Mouse (Mus musculus) bone marrow, adult 2 months (tissue): ENCODE data around the gene Il17ra.

Source experiments
- CTCF ChIP-seq: fragments of 200-500 bp; IDR thresholded peaks from 2 replicates; pipeline ENCODE4 v1.5.1; 2011; ENCODE audit warnings: low read length, control low read depth; ENCODE audit not compliant: control insufficient read depth, insufficient read depth
- POLR2A ChIP-seq: fragments of 200-500 bp; IDR thresholded peaks from 2 replicates; pipeline ENCODE4 v1.6.1; 2011; ENCODE audit warnings: low read depth, mild to moderate bottlenecking, control low read depth, low read length, borderline replicate concordance; ENCODE audit not compliant: control insufficient read depth

DNA sequence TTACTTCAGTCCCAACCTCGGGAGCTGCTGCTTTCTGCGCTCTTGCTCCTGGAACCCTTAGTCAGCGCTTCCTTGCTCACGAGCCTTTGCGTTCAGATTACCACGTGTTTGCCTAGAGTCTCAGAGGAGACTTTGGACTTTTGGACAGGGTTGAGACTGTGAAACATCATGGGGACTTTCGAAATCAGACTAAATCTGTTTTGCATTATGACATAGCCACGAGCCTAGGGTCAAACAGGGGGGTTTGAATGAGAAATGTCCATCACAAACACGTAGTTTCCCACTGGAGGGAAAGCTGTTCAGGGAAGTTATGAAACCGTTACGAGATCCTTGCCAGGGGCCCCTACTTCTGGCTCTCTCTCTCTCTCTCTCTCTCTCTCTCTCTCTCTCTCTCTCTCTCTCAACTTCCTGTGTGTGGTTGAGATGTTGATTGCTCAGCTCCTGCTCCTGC, 8.4 kb upstream of the Il17ra start:
- TF ChIP-seq CTCF (no peak), POLR2A (no peak)
